Mouse (Mus musculus) T-helper 2 cell (primary cell): ENCODE measurements around the gene Ppp4r3a.

ENCODE experiments used
- in situ Hi-C: fragments of 300-600 bp; cut with MboI, MseI; formaldehyde crosslinking; loops from one replicate; pipeline ENCODE4 v1.15.1; 2025; ENCODE audit warnings: high pct_unique_total_duplicates

Ppp4r3a gene

DNA sequence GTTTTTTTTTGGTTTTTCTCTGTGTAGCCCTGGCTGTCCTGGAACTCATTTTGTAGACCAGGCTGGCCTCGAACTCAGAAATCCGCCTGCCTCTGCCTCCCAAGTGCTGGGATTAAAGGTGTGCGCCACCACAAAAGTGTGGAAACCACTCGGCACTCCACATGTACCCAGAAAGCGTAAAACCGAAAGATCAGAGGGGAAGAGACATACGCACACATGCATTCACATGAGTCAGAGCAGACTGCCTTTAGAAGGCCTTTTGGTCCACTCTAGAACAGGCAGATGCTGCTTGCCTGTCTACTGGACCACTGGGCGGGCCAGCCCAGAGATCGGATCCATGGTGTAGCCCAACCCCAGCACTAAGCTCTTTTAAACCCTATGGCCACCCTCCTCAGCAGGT, 69.8 kb downstream of the Ppp4r3a start:
- in situ Hi-C loops: loop anchor here (25.0 kb wide), 1 partner anchor 826 kb away; the partner anchor contains the start of gene Calm1

DNA sequence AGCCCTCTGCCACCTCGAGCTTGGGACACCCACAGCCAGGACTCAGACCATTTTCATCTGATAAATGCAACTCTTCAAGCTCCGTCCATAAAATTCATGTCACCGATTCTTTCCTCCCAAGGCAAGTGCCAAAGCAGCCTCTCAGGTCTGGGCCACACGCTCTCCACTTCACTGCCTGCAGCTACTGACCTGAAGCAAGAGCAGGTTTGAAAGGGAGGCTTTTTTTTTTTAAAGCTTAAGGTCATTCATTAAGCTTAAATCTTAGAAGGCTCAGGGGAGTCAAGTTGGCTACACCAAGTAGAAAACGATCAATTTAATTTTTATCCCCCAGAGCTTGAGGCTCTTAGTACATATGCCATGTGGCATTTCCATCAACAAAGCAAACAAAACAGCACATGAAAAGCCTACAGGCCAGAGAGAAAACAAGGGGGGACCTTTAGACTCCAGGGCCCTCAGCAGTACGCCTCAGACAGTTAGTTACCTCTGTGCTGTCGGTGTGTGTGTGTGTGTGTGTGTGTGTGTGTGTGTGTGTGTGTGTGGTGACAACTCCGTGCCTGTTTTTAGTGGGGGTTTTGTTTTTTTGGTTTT, 70.3 kb downstream of the Ppp4r3a start:
- in situ Hi-C loops: loop anchor here (25.0 kb wide), 1 partner anchor 826 kb away; the partner anchor contains the start of gene Calm1

DNA sequence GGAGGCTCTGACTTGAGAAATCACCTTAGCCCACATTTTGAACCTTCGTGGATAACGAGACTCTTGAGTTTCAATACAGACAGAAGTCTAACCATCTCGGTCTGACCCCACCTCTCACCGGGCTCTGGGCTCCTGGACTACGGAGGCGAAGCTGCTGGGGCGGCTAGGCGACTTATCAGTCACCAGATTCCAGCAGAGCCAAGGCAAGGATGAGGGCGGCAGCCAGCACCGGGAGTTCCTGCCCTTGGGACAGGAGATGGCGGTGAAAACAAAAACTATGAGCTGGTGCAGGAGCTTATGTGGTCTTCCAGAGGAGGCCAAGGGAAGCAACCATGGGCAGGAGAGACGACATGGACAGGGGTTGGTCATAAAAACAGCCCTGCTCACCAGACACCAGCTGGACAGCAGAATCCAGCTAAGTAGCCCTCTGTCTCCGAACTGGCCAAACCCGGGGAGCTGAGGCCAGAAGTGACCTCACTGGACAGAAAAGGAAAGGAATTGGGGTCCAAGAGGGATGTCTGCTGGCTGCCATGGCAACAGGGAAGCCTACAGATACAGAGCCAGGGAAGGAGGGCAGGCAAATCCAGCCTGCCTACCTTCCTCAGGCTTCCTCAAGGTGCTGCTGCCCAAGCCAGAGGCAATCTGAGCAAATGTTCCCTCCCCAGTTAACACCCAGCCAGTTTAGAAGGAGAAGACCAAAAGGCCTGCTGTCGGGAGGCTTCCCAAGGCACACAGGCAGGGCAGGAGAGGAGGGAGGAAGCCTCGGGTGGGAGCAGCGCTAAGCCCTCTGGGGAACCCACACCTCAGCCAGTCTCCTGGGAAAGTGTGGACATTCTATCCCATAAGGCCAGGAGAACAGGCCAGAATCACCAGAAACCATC, 71.1 kb downstream of the Ppp4r3a start:
- in situ Hi-C loops: loop anchor here (25.0 kb wide), 1 partner anchor 825 kb away; the partner anchor contains the start of gene Calm1

GRCm38 (mm10) chr12:101011017-101011416, 72.5 kb downstream of the Ppp4r3a start:
- in situ Hi-C loops: loop anchor here (25.0 kb wide), 1 partner anchor 824 kb away; the partner anchor contains the start of gene Calm1

GRCm38 (mm10) chr12:101010148-101010920, 73.2 kb downstream of the Ppp4r3a start:
- in situ Hi-C loops: loop anchor here (25.0 kb wide), 1 partner anchor 823 kb away; the partner anchor contains the start of gene Calm1

GRCm38 (mm10) chr12:101009225-101009624, 74.3 kb downstream of the Ppp4r3a start:
- in situ Hi-C loops: loop anchor here (10.0 to 25.0 kb wide), 2 partner anchors 822 to 1554 kb away; partner anchors contain the start of gene Calm1

DNA sequence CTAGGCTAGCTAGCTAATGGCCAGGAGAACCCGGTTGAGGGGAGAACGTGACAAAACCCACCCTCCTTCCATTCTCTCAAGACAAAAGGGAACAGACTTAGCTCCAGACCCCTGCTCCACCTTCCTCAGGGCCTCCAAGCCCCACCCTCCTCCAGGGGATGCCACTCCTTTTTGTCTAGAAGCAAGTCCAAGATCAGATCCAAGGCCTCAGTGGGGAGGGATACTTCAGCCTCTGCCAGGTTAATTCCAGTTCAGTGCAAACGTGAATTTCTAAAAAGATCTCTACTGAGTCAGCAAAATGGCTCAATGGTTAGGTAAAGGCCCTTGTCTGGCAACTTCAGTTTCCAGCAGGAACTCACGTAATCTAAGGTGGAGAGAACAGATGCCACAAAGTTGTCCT, 74.9 kb downstream of the Ppp4r3a start:
- in situ Hi-C loops: loop anchor here (10.0 to 25.0 kb wide), 2 partner anchors 821 to 1554 kb away; partner anchors contain the start of gene Calm1

GRCm38 (mm10) chr12:101007968-101008481, 75.5 kb downstream of the Ppp4r3a start:
- in situ Hi-C loops: loop anchor here (10.0 to 25.0 kb wide), 2 partner anchors 821 to 1553 kb away; partner anchors contain the start of gene Calm1

DNA sequence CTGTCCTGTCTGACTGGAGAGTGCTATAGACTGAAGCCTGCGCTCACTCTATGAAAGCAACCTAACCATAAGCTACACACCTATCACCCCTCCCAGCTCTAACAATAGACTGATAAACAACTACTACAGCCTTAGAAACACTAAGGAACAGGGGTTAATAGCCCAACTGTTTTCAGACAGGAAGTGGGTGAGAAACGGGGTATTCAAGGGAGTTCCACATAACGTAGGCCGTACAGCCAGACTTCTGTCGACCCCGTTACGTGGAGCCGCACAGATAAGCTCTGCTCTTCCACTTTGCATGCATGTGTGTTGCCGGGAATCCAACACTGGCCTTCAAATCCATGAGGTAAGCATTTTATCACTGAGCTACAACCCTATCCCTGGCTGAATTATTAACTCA, 76.1 kb downstream of the Ppp4r3a start:
- in situ Hi-C loops: loop anchor here (10.0 to 25.0 kb wide), 2 partner anchors 820 to 1553 kb away; partner anchors contain the start of gene Calm1

DNA sequence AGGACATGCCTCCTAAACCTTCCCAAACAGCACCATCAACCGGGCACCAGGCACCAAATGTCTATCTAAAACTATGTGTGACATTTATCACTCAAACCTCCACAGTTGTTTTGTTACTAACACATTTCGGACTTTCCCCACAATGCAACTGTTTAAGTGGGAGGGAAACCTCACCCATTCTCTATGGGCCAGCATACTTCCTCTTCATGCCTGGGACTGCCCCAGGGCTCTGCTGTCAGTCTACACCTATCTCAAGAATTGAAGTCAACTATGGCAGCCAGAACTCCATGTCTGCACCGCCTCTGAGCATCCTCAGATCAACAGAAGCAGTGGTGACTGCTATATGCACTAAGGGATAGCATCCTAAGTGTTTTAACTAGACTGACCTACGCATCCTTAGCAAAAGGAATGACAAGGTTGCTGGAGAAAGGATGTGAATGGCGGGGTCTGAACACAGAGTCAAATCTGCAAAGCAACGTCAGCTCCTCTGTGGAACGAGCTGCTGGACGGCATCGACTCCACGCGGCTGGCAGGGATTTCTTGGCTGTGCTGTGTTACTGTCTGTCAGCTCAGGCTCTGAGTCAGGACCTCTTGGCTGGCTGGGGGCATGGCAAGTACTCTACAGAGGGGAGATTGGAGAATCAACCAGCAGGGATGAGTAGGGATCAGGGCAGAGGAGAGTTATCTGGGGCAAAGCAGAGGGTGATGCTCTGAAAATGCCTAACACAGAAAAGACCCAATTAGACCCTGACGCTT, 77.7 kb downstream of the Ppp4r3a start:
- in situ Hi-C loops: loop anchor here (10.0 to 25.0 kb wide), 2 partner anchors 819 to 1551 kb away; partner anchors contain the start of gene Calm1

DNA sequence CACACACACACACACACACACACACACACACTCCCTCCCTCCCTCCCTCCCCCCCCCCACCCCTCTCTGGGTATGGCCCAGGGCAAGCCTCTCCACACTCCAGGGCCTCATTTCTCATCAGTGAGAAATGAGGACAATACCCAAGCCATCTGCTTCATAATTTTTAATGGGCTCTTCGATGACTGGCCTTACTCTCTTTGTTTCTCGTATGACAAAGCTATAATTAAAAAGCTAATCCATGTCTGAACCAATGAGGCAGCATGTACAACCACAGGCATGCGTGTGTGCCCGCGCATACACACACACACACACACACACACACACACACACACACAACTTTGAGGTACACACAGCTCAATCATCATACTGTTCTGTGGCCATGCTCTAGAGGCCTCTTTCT, 78.5 kb downstream of the Ppp4r3a start:
- in situ Hi-C loops: loop anchor here (10.0 to 25.0 kb wide), 2 partner anchors 818 to 1550 kb away; partner anchors contain the start of gene Calm1

- in situ Hi-C loops: loop anchor here (10.0 to 25.0 kb wide), 2 partner anchors 816 to 1548 kb away; partner anchors contain the start of gene Calm1
Observed at GRCm38 (mm10) chr12:101002801-101003513, 80.5 kb downstream of the Ppp4r3a start.

GRCm38 (mm10) chr12:100999061-100999954, 84.2 kb downstream of the Ppp4r3a start:
- in situ Hi-C loops: loop anchor here (5.0 to 25.0 kb wide), 2 partner anchors 272 to 1362 kb away; partner anchors contain the start of gene Rps6ka5

DNA sequence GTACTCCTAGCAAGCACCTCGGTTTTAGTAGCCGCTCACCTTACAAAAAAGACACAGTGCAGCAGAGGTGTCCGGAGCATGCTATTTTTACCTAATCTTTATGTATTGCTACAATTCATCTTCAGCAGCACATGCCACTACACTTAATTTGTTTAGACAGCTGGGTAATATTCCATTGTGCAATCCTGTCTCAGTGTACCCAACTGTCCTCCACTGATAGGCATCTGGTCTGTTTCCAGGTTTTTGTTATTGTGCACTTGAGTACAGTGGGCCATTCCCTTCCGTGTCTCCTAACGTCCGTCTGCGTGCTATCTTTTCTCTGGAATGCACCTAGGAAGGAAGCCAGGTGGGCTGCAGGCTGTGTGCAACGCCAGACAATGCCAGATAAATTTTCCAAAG, 84.9 kb downstream of the Ppp4r3a start:
- in situ Hi-C loops: loop anchor here (5.0 to 25.0 kb wide), 2 partner anchors 271 to 1361 kb away; partner anchors contain the start of gene Rps6ka5

DNA sequence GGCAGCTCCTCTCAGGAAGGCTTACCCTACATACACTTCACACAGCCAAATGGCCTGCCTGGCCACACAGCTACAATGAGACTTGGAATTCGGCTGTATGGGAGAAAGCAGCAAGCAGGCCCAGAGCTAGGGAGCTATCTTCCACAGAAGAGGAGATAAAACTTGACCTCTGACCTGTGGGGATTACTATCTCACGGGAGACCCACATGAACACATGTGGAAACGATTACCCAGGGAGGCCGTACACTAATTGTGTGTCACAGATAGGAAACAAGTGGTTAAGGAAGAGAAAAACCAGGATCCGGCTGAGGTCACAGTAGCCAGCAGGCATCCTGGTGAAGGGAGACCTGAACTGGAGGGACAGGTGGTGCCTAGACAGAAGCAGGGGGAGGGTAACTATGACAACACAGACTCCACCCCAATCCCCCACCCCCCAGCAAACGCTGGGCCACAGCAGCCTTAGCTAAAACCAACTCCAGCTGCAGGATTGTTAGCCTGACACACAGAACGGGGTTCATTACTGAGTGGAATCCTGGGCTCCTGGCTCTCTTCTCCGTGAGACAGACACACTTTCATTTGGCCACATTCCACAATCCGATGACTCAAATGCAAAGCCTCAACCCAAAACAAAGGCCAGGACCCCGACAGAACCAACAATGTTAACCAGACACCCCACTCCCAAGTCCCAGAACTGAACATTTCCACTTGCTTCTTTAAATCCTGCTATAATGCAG, 85.5 kb downstream of the Ppp4r3a start:
- in situ Hi-C loops: loop anchor here (5.0 to 25.0 kb wide), 2 partner anchors 271 to 1361 kb away; partner anchors contain the start of gene Rps6ka5

GRCm38 (mm10) chr12:100996378-100996898, 87.1 kb downstream of the Ppp4r3a start:
- in situ Hi-C loops: loop anchor here (5.0 to 25.0 kb wide), 2 partner anchors 269 to 1359 kb away; partner anchors contain the start of gene Rps6ka5
